Mouse (Mus musculus) G1E (cell line): ENCODE data around the gene Lpgat1. TPM values are rescaled to one million over a fixed set of nuclear protein-coding genes. Genes with fewer than 3 reads are reported as not detected.

Experiments used
- ATAC-seq: 2 replicates; pipeline ENCODE4 v1.8.0; 2016; ENCODE audit warnings: mild to moderate bottlenecking; ENCODE audit not compliant: insufficient number of reproducible peaks, poor library complexity, low FRiP score, severe bottlenecking; ENCODE audit errors: extremely low read depth
- DNase-seq: peaks from one replicate; pipeline ENCODE4 v3.0.0; 2012; ENCODE audit warnings: low spot score
- H3K27me3 ChIP-seq: 2 replicates; pipeline ENCODE4 v1.6.1; 2012; ENCODE audit warnings: mild to moderate bottlenecking, low read length, inconsistent platforms; ENCODE audit not compliant: insufficient read depth
- H3K36me3 ChIP-seq: replicated peaks from 2 replicates; pipeline ENCODE3; 2012; ENCODE audit warnings: mild to moderate bottlenecking, inconsistent platforms
- H3K4me1 ChIP-seq: 2 replicates; pipeline ENCODE4 v1.6.1; 2012; ENCODE audit warnings: low read depth, low read length, inconsistent platforms, mixed read lengths; ENCODE audit not compliant: insufficient read depth
- H3K4me3 ChIP-seq: 2 replicates; pipeline ENCODE4 v1.5.1; 2012; ENCODE audit warnings: low read depth, mild to moderate bottlenecking, inconsistent platforms, low read length, moderate library complexity, mixed read lengths
- H3K9me3 ChIP-seq: replicated peaks from 2 replicates; pipeline ENCODE4 v1.6.1; 2012; ENCODE audit warnings: inconsistent platforms
- CTCF ChIP-seq: IDR thresholded peaks from 2 replicates; pipeline ENCODE4 v1.5.1; 2012; ENCODE audit warnings: low read depth, low read length, inconsistent platforms, mixed read lengths
- GATA1 ChIP-seq: IDR thresholded peaks from 2 replicates; pipeline ENCODE4 v1.6.1; 2012; ENCODE audit warnings: borderline replicate concordance, low read length, inconsistent platforms, mixed read lengths
- GATA2 ChIP-seq: IDR thresholded peaks from 2 replicates; pipeline ENCODE4 v1.6.1; 2012; ENCODE audit warnings: low read depth, low read length, inconsistent platforms, borderline replicate concordance
- POLR2AphosphoS5 ChIP-seq: IDR thresholded peaks from 2 replicates; pipeline ENCODE4 v1.6.1; 2012; ENCODE audit warnings: low read depth, low read length, inconsistent platforms; ENCODE audit not compliant: insufficient replicate concordance
- TAL1 ChIP-seq: conservative IDR thresholded peaks from 2 replicates; pipeline ENCODE4 v1.6.1; 2012; ENCODE audit warnings: low read depth, low read length, inconsistent platforms, mixed read lengths
- polyA plus RNA-seq: library from polyadenylated mRNA; stranded (reverse); fragments of >175 nt; gene quantifications from 2 replicates; pipeline ENCODE4 v1.2.3, GENCODE M21; 2012
- total RNA-seq, 2 experiments: library from RNA; stranded (forward) in 1 of 2; stranded (reverse) in 1 of 2; fragments of 200-1000 nt in 1 of 2; fragments of >200 nt in 1 of 2; fragmentation: Nextera tagmentation in 1 of 2; gene quantifications; 2 replicates each; pipeline ENCODE4 v1.2.3; 2014 to 2017

Lpgat1 gene
- total and polyA plus RNA-seq, 3 experiments: 0.11 TPM; not detected in 2

DNA sequence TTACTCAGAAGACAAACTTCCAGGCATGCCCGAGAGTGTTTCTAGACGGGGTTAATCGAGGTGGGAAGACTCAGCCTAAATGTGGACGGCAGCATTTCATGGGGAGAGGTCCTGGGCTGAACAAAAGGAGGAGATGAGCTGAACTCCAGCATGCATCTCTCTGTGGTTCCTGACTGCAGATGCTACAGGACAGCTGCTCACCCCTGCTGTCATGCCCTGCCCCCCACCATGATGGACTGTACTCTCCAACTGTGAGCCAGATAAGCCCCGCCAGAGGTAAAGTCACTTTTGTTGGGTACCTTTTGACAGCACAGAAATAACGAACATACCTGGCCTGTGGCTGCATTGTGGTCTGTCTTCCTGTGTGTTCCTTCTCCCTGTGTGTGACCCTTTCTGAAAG, 88.2 kb downstream of the Lpgat1 start:
- Histone ChIP-seq H3K4me1 (no peaks in the 10 kb centered on the region), H3K27me3 (peaks cover 12% of the 10 kb centered on the region; the same call in 1 of the 2 replicates), H3K9me3 (no peaks in the 10 kb centered on the region; the same call in 1 of the 2 replicates), H3K36me3 (no peaks in the 10 kb centered on the region), H3K4me3 (no peak overlapping the region)
- ATAC-seq (no peak), DNase-seq (no peak)
- TF ChIP-seq CTCF (no peak), GATA2 (no peak), GATA1 (no peak), POLR2AphosphoS5 (no peak), TAL1 (no peak)

DNA sequence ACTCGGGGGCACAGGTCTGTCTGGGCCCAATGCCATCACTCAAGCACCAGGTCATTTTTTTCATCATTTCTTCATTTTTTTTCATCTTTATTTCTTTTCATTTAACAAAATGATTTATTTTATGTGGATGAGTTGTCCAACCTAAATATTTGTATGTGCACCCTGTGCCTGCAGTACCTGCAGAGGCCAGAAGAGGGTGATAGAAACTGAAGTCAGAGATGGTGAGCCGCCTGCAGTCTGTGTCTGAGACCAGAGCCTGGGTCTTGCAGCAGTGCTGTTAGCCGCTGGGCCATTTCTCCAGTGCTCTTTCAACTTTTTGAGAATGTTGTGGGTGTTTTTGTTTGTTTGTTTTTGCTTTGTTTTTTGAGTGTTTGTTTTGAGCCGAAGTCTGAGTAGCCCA, 89.1 kb downstream of the Lpgat1 start:
- H3K36me3 ChIP-seq: no peaks in the 10 kb centered on the region
- no peaks in the 10 kb centered on the region; the same call in 1 of the 2 replicates for H3K9me3 ChIP-seq
- no peak overlapping the region for H3K4me3 ChIP-seq
- no peak for TF ChIP-seq GATA2
- TF ChIP-seq GATA1: no peak
- no peak for TF ChIP-seq POLR2AphosphoS5
- no peak for TF ChIP-seq TAL1
- TF ChIP-seq CTCF: no peak
- DNase-seq (no peak), ATAC-seq (no peak)
- H3K4me1 ChIP-seq: no peaks in the 10 kb centered on the region
- peaks cover 12% of the 10 kb centered on the region; the same call in 1 of the 2 replicates for H3K27me3 ChIP-seq

- TF ChIP-seq TAL1: no peak
- no peak for TF ChIP-seq GATA2
- TF ChIP-seq GATA1: no peak
- no peak for TF ChIP-seq POLR2AphosphoS5
- no peak for TF ChIP-seq CTCF
- Histone ChIP-seq H3K27me3 (peaks cover 18% of the 10 kb centered on the region), H3K9me3 (no peaks in the 10 kb centered on the region; the same call in 1 of the 2 replicates), H3K36me3 (no peaks in the 10 kb centered on the region), H3K4me3 (no peak overlapping the region), H3K4me1 (no peaks in the 10 kb centered on the region)
- ATAC-seq (no peak; the same call in 1 of the 2 replicates), DNase-seq (no peak)
Observed at GRCm38 (mm10) chr1:191807979-191808378, 90.3 kb downstream of the Lpgat1 start.

GRCm38 (mm10) chr1:191808688-191809223, 91.1 kb downstream of the Lpgat1 start:
- ATAC-seq: no peak
- no peaks in the 10 kb centered on the region for H3K4me1 ChIP-seq

DNA sequence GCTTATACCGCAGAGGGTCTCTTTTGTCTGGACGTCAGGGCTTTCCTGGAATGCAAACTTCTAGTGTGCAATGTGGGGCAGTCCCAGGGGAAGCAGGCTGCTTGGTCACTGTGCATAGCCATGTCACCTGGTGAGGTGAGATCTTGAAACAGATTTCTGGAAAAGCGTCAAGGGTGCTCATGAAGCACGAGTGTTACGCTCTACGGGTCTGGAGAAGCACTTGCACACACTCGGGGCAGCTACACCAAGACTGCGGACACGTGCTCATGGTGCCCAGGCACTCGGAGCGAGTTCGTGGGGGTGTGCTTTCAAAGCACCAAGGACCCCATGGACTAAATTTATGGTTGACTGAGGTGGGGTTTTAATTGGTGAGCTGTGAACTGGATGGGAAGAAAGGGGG, 94.1 kb downstream of the Lpgat1 start:
- ATAC-seq (no peak), DNase-seq (no peak)
- TF ChIP-seq TAL1 (no peak), GATA1 (no peak), CTCF (no peak), POLR2AphosphoS5 (no peak), GATA2 (no peak)
- Histone ChIP-seq H3K36me3 (no peaks in the 10 kb centered on the region), H3K4me3 (no peak overlapping the region), H3K9me3 (no peaks in the 10 kb centered on the region; the same call in 1 of the 2 replicates), H3K27me3 (peaks cover 22% of the 10 kb centered on the region), H3K4me1 (peaks cover 4% of the 10 kb centered on the region)

More at GRCm38 (mm10) chr1:191808688-191809223, 91.1 kb downstream of the Lpgat1 start:
- no peak overlapping the region for H3K4me3 ChIP-seq
- H3K36me3 ChIP-seq: no peaks in the 10 kb centered on the region
- no peaks in the 10 kb centered on the region; the same call in 1 of the 2 replicates for H3K9me3 ChIP-seq
- TF ChIP-seq TAL1 (no peak), CTCF (no peak), GATA2 (no peak), GATA1 (no peak)
- DNase-seq: no peak
- peaks cover 19% of the 10 kb centered on the region for H3K27me3 ChIP-seq

GRCm38 (mm10) chr1:191812949-191813691, 95.5 kb downstream of the Lpgat1 start:
- TF ChIP-seq CTCF (no peak), POLR2AphosphoS5 (no peak), GATA1 (no peak), TAL1 (no peak), GATA2 (no peak)
- Histone ChIP-seq H3K4me3 (no peak overlapping the region), H3K36me3 (no peaks in the 10 kb centered on the region), H3K9me3 (no peaks in the 10 kb centered on the region), H3K4me1 (peaks cover 7% of the 10 kb centered on the region), H3K27me3 (peaks cover 20% of the 10 kb centered on the region)
- DNase-seq: no peak
- ATAC-seq: no peak
